Mouse (Mus musculus) spleen, adult 2 months (tissue): Measurements from ENCODE around the gene Nemp1.

Experiments
- CTCF ChIP-seq: fragments of 200-500 bp; IDR thresholded peaks from 2 replicates; pipeline ENCODE4 v1.5.1; 2011; ENCODE audit warnings: mild to moderate bottlenecking, inconsistent platforms; ENCODE audit not compliant: insufficient read depth, insufficient read length, insufficient replicate concordance; ENCODE audit errors: extremely low read depth
- POLR2A ChIP-seq: fragments of 200-500 bp; IDR thresholded peaks from 2 replicates; pipeline ENCODE4 v1.6.1; 2011; ENCODE audit warnings: low read depth, low read length, inconsistent platforms

DNA sequence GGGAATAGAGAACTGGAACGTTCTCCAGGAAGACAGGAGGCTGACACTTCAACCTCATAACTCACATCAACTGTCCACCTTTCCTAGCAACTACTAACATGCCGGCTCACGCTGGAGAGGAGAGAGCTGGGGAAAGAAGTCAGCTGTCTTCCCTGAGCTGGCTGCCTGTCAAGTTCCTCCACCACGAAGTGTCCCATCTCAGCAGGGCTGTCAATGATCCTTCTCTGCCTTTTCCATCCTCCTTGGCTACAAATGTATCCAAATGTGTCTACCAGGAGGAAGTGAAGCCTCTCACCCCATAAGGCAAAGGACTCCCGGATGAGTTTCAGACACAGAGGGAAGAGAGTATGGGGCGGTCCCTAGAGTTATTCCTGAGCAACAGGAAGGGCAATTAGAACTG is 48.5 kb upstream of the Nemp1 start:
- TF ChIP-seq CTCF = no peak
- TF ChIP-seq POLR2A = no peak
